In genomic region chr5:104325029-104325428, GRCm38 (mm10) we compare ENCODE assay signal across 13 mouse cellular contexts. TPM values are rescaled to one million over a fixed set of nuclear protein-coding genes. Genes with fewer than 3 reads are reported as not detected.
"Had no signal": no experiment of that assay in that cellular context is flagged by ENCODE, and none has a peak within 500 bp of the region (broad histone marks: within the 10 kb centered on the region; RNA-seq: fewer than 3 reads in every experiment).

Gene Mepe (plus strand): TSS chr5:104325329.

- DNase-seq: retina, postnatal 1 day; right cerebral cortex, adult 18-20 months; right cerebral cortex, postnatal 14 days; right cerebral cortex, postnatal 25 days; right cerebral cortex, postnatal 4 days; spleen, adult 18-20 months; thymus, adult 18-20 months; thymus, adult 2 months; thymus, postnatal 14 days; thymus, postnatal 25 days; thymus, postnatal 36 days; thymus, postnatal 4 days had no signal

RNA-seq across cellular contexts. Expression of gene Mepe, which starts in this region (rescaled TPM):
- total RNA-seq: neutrophil, adult 5-6 weeks had no signal
